In genomic region chr3:134236414-134237112, GRCm38 (mm10) we compare ENCODE assay signal across 8 mouse cellular contexts. TPM values are rescaled to one million over a fixed set of nuclear protein-coding genes. Genes with fewer than 3 reads are reported as not detected.
DNase-seq lines count a peak whose midpoint lies in the region; ATAC-seq and TF ChIP-seq lines count a peak whose summit lies in the region.

Cxxc4 (plus strand) TSS chr3:134236484.

- peak within 1 kb of the TSS; percentile 89 for H3K4me2 ChIP-seq in forebrain, embryonic 15.5 days (replicated peaks)

- no peak for TF ChIP-seq CTCF in small intestine, adult 2 months (IDR thresholded peaks at IDR 0.05; ENCODE audit: extremely low read depth, insufficient read length, insufficient replicate concordance, low read depth, low read length)

- TF ChIP-seq POLR2A in small intestine, adult 2 months (IDR thresholded peaks at IDR 0.05; ENCODE audit: low read depth, low read length) = no peak

- no peaks in the 10 kb centered on the region for H3K36me3 ChIP-seq in heart, embryonic 10.5 days
- no peaks in the 10 kb centered on the region for H3K36me3 ChIP-seq in forebrain, embryonic 15.5 days
- H3K36me3 ChIP-seq in small intestine, adult 2 months (ENCODE audit: control insufficient read depth, insufficient read depth, low read length) = no peaks in the 10 kb centered on the region

- peak within 1 kb of the TSS; percentile 94 for H3K27ac ChIP-seq in heart, embryonic 10.5 days
- H3K27ac ChIP-seq in forebrain, embryonic 15.5 days (replicated peaks) = peak within 1 kb of the TSS; percentile 97
- no peak within 1 kb of the TSS for H3K27ac ChIP-seq in small intestine, adult 2 months (ENCODE audit: insufficient read depth, low read depth, low read length)

- no peaks in the 10 kb centered on the region for H3K27me3 ChIP-seq in heart, embryonic 10.5 days (ENCODE audit: insufficient read depth, poor library complexity, severe bottlenecking)
- no peaks in the 10 kb centered on the region for H3K27me3 ChIP-seq in forebrain, embryonic 15.5 days
- H3K27me3 ChIP-seq in small intestine, adult 2 months (ENCODE audit: control insufficient read depth, insufficient read depth, low read length) = peaks cover 14% of the 10 kb centered on the region

- peak within 1 kb of the TSS; percentile 65 for H3K9ac ChIP-seq in forebrain, embryonic 15.5 days (replicated peaks)

- peak; percentile 79; the same call in 1 of the 2 replicates for ATAC-seq in forebrain, embryonic 15.5 days (replicated peaks)

- H3K4me3 ChIP-seq in heart, embryonic 10.5 days = peak within 1 kb of the TSS; percentile 64
- peak within 1 kb of the TSS; percentile 53 for H3K4me3 ChIP-seq in forebrain, embryonic 15.5 days
- peak within 1 kb of the TSS; percentile 59 for H3K4me3 ChIP-seq in small intestine, adult 2 months (ENCODE audit: low read depth, low read length)

- WGBS in heart, embryonic 10.5 days = 2% methylated on average over 12 of the region's 22 CpGs
- WGBS in forebrain, embryonic 15.5 days = under 1% methylated on average over 17 of the region's 22 CpGs
- WGBS in small intestine, adult 2 months = 4% methylated on average over 15 of the region's 22 CpGs

- intact Hi-C loops in heart, postnatal 14 days (cut with DNase I) = loop anchor here (5.0 to 10.0 kb wide), 2 partner anchors 34 to 692 kb away; partner anchors contain the start of gene Tet2
- intact Hi-C loops in left cerebral cortex, postnatal 4 days (cut with DNase I) = loop anchor here (5.0 to 10.0 kb wide), 2 partner anchors 359 to 388 kb away; no protein-coding TSS in a partner anchor

- H3K9me3 ChIP-seq in heart, embryonic 10.5 days = no peaks in the 10 kb centered on the region
- no peaks in the 10 kb centered on the region for H3K9me3 ChIP-seq in forebrain, embryonic 15.5 days

- H3K4me1 ChIP-seq in heart, embryonic 10.5 days = peaks cover 10% of the 10 kb centered on the region; the same call in 1 of the 2 replicates
- peaks cover 30% of the 10 kb centered on the region for H3K4me1 ChIP-seq in forebrain, embryonic 15.5 days
- H3K4me1 ChIP-seq in small intestine, adult 2 months (ENCODE audit: control insufficient read depth, insufficient read depth, insufficient read length, low read length) = peaks cover 2% of the 10 kb centered on the region; the same call in 1 of the 2 replicates

- DNase-seq in heart, embryonic 10.5 days (ENCODE audit: low spot score) = no peak
- no peak for DNase-seq in heart, postnatal 14 days
- peak; percentile 5 for DNase-seq in ZHBTc4 (ENCODE audit: low read depth, low spot score)
- DNase-seq in left cerebral cortex, postnatal 4 days = no peak
- DNase-seq in Muller cell, postnatal 12 days (ENCODE audit: inconsistent ontology term) = no peak
- DNase-seq in thymus, adult 18-20 months = no peak

RNA-seq across cellular contexts. Expression of gene Cxxc4, which starts in this region (rescaled TPM):
- polyA plus RNA-seq in heart, embryonic 10.5 days (2016; fragmentation: Nextera tagmentation; extraction: Ambion mirVana) = 3.7 and 4.1 TPM in 2 replicates
- total RNA-seq in heart, postnatal 14 days (2021) = 1 to 10 TPM; 2.4 to 3.0 TPM
- 16.1 and 17.1 TPM in 2 replicates for polyA plus RNA-seq in forebrain, embryonic 15.5 days (2015; fragmentation: Nextera tagmentation; extraction: Ambion mirVana)
- 10 to 100 TPM; 57.4 to 73.0 TPM for total RNA-seq in left cerebral cortex, postnatal 4 days (2021)
- polyA plus RNA-seq in small intestine, adult 2 months (2012; rRNA removed) = 0.37 and 0.79 TPM in 2 replicates

Comparison
In these comparisons a context has a peak if more than half of its experiments do, and no peak if none do; other contexts are left out.
1. RNA of gene Cxxc4 (total RNA-seq): 57.4 to 73.0 TPM in left cerebral cortex, postnatal 4 days; 2.4 to 3.0 TPM in heart, postnatal 14 days; every median in the first group is over 10 times any median in the second.
2. Peak in every context shown above with its lines, with median percentiles within 50 percentile points of each other: H3K4me3 ChIP-seq.